Mouse (Mus musculus) urinary bladder, postnatal 4 days (tissue): ENCODE measurements around the gene Gm5142.

Experiments
- DNase-seq, 2 experiments: peaks; one replicate each; pipeline ENCODE4 v3.0.0; 2021 to 2022; ENCODE audit warnings: low spot score in 2 of 2

The Gm5142 gene

GRCm38 (mm10) chr14:59178649-59179048 lies at the start of gene Gm5142:
TSS of gene Gm5142 (minus strand) at chr14:59178749.
- DNase-seq: no peak

DNA sequence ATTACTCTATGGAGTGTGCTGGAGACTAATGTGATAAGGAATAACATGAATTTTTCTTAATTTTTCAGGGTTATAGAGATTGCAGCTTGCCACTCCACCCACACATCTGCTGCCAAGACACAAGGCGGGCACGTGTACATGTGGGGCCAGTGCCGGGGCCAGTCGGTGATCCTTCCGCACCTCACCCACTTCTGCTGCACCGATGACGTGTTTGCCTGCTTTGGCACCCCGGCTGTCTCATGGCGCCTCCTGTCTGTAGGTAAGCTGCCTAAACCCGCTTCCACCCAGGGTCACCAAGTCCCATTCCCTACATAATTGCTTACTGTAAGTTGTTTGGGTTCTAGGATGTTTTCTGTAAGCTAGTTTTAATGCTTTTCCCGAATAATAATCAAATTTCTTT lies 47.7 kb upstream of the Gm5142 start:
- no peak for DNase-seq

DNA sequence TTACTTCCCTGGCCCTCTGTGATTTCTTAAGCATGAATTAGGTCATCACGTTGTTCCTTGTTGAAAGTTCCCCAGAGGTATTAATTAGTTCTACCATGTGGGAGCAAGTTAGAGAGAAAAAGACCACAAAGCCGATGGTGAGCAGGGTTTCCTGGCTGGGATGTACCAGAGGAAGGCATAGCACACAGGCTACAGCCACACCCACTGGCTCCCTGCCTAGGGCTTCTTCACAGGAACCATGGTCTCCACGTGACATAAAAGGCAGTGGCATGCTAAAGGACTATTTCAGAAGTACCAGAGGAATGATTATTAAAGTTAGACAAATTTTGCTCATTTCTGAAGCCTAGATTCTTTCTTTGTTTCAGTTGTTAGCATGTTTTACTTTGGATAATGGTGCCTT lies 40.7 kb upstream of the Gm5142 start:
- no peak for DNase-seq

DNA sequence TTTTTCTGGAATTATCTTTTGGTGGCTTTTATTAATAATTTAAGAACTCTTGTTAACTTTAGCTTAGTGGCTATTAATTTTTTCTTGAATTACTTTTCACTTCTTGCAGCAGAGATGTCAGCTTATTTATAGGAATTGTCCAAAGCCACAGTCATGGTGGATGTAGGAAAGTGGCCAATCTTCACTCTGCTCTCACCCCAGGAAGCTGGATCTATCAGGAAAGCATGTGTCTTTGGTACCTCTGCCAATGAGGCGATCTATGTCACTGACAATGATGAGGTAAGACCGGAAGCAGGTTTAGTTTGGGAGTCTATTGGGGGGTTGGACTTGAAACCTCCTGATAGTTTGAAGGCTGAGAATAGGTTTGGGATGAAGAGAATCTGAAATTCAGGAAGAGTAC lies 31.3 kb upstream of the Gm5142 start:
- DNase-seq: no peak

DNA sequence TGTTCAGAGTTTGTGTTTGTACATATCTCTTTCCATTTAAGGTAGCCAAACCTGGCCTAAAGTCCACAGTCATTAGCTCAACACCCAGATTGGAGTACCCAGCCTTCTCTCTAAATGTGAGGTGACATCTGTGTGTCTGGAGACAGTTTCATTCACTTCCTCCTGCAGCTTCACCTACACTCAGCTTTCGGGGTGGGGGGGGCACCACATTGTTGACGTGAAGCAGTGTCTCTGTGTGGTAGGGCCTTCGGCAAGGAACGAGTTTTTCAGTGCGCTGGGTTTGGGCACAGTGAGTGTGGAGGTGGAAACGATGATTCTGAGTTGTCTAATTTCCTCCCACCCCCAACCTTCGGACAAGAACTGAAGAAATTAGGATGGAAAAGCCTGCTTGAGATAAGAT lies 30.5 kb upstream of the Gm5142 start:
- DNase-seq: no peak

DNA sequence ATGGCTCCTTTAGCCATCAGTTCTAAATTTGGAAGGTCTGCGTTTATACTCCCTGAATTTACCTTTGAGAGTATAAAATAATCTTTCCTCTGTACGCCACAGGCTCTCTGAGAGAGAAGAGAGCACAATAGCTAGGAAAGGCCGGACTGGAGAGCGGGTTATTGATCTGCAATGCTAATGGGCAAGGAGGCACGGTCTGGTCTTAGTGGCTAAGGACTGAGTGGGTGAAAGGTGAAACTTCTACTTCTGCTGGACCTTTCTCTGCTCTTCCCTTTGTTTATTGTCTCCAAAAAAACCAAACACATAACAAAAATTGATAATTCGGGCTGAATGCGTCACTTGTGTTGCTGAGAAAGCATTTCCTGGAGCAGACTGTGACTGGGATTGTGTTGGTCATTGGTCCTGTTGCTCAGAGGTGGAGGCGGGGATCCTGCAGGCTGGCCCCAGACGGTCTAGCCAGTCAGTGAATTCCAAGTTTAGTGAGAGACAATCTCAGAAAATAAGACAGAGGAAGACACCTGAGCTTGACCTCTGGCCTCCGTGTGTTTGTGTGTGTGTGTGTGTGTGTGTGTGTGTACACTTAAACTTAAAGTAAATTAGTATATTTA lies 27.5 kb upstream of the Gm5142 start:
- DNase-seq: no peak

- DNase-seq: no peak
Measured at GRCm38 (mm10) chr14:59205461-59205860, 26.9 kb upstream of the Gm5142 start.

DNA sequence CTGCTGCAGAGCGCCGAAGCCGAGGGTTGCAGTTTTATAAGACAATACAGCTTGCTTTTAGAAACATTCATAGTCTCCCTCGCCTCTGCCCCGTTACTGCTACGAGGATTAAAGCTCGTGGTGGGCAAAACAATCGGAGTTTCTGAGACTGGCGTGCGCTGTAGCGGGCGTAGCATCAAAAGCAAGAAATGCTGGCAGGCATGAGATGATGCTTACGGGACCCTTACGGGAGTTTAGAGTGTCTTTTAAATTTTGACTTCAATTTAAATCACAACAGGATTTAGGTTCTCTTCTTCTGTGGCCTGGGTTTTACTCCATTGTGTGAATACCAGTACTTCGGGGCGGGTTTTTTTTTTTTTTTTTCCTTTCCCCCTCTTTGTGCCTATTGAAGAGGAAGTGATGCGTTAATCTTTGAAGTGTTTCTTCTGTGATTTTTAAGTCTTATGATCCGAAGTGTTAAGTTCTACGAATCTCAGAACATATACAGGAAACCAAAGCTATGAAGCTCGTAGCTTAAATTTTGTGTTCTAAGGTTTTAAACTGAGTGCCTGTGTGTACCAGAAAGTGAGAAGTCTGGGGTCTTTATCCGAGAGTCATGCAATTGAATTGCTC lies 23.2 kb upstream of the Gm5142 start:
- DNase-seq: no peak

- peak; percentile 87 to 88 for DNase-seq
Measured at GRCm38 (mm10) chr14:59200711-59201603, 22.4 kb upstream of the Gm5142 start, which contains the start of gene Rcbtb1. TSS of gene Rcbtb1 (plus strand) at chr14:59201209.

DNA sequence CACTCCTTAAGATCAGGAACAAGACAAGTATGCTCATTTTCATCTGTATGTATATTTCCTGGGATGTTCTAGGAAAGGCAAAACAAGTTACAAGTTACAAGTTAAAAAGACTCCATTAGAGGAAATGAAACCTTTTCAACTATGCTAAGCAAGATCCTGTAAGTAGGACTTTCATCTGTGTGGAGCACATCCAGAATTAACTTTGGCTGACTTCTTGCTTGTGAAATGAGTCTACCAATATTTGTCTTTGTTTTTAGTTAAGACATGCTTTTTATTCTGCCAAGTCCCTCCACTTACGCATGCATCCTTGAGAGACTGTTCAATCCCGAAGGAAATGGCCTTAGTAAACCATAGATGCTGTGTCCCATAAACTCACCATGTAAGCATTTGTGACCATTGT lies 7.6 kb upstream of the Gm5142 start:
- DNase-seq: no peak

- no peak for DNase-seq
Measured at GRCm38 (mm10) chr14:59185514-59185913, 7.0 kb upstream of the Gm5142 start.

DNA sequence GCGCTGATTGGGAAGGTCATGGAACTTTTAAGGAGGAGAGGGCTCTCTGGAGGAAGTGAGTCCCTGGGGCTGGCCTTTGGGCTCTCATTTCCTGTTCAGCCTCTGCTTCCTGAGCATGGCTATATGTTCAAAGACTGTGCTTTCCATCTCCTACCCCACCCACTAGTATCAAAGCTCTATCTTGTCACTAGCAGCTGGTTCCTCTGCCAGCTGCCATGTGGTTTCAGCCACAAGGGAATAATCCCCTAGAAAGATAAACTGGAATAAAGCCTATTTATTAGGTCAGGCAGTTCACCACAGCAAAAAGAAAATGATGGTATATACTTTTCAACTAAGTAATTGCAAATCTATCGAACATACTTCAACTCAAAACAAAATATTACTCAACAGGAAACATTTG lies 4.2 kb upstream of the Gm5142 start:
- DNase-seq: no peak

DNA sequence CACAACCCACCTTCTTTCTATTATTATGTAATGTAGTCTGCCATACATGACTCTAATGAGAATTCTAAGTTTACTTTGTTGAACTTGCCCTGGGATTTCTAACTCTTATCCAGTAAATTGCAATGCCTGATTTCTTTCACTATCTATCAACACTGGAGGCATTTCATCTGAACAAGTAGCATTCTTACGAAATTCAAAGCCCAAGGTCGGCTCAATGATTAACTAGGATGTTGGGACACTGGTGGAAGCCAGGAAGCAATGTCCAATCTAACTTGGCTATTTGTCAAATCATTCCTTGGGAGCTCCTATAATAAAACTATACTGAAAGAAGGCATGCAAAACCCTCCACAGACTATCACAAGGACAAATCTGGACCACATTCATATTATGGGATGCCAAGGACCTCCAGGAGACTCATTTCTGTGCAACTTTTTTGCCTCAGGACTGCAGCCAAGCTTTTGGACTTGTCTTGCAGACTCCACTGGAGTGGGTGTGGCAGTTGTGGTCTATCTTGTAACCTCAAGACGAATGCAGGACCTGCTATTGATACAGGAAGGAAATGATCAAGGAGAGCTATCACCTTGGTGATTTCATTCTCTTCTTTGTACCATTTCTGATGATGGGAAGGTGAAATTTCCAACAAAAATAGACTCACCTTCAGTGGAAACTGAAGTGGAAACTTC lies 21.4 kb downstream of the Gm5142 start:
- DNase-seq: no peak

DNA sequence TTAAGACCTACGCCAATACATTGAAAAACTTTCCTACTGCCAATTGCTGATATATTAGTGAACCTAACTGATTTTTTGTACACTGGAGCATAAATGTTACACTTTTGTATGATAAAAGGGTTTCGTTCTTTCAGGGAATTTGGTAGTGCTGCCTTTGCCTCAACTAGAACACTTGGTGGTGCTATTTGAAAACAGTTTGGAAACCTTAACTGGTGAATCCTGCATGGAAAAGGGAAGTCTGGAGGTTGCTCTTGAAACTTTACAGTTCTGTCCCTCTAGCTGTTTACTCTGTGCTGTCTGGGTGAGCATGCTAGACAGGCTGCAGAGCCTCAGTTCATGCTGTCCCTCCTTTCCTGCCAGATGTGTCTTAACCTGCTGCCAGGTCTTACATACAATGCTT lies 23.0 kb downstream of the Gm5142 start:
- DNase-seq: no peak

DNA sequence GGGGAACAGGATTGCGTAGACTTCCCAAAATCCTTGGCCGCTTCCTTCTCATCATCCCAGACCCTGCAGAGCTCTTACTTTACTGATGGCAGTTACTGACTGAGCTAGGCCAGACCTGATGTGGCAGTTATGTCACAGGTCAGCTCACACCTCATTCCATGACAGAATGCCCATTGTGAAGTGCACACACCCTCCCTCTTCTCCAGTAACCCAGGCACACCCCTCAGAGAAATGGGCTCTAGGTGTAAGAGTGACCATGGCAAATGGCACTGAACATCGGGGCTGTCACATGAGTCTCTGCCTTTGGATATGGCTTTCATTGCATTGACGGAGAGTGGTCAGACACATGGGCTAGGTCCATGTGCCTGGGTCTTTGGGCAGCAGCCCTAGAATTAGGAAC lies 35.8 kb downstream of the Gm5142 start, which contains the start of gene 1700129C05Rik:
Gene 1700129C05Rik, minus strand, starts transcription at position 101 of the 400 bp plus-strand sequence.
- DNase-seq: no peak

GRCm38 (mm10) chr14:59114281-59114680 lies 64.3 kb downstream of the Gm5142 start:
- no peak for DNase-seq
